Comparison of ENCODE assay signal across 30 mouse cellular contexts in the genomic region with DNA sequence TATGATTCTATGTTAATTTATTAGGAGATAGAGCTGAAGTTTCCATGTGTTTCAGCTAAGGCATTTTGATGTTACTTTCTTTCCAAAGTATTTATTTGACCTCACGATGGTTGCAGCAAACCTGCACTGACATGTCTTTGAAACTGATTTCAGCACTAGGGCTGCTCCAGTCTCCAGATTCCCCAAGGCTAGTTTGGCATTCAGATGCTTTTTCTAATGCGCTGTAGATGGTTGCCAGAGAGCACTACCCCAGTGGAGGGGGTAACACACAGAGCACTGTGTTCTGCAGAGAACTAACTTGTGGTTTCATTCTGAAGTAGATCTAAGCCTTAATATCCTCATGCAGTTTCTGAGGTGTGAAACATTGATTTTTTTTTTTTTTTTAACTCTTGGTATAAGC.
DNase-seq lines count a peak whose midpoint lies in the region; ATAC-seq and TF ChIP-seq lines count a peak whose summit lies in the region.
"Had no signal": no experiment of that assay in that cellular context is flagged by ENCODE, and none has a peak within 500 bp of the region (broad histone marks: within the 10 kb centered on the region; RNA-seq: fewer than 3 reads in every experiment).

No protein-coding gene starts in this region.

- H3K4me3 ChIP-seq in kidney, adult 2 months (ENCODE audit: insufficient read depth, low read depth, low read length): no peak overlapping the region
- H3K4me3 ChIP-seq in neural tube, embryonic 13.5 days: no peak overlapping the region
- no peak overlapping the region for H3K4me3 ChIP-seq in neural tube, embryonic 15.5 days (replicated peaks)
- no peak overlapping the region for H3K4me3 ChIP-seq in liver, embryonic 11.5 days (ENCODE audit: low read depth, low read length)
- H3K4me3 ChIP-seq: embryonic facial prominence, embryonic 15.5 days; forebrain, embryonic 13.5 days; heart, embryonic 12.5 days; heart, embryonic 15.5 days; hindbrain, embryonic 10.5 days; hindbrain, embryonic 15.5 days had no signal

- DNase-seq in cerebellum, postnatal 14 days: peak; percentile 33 to 64
- DNase-seq in cerebellum, adult 11-12 months: no peak
- peak; percentile 29 for DNase-seq in kidney, adult 2 months
- DNase-seq in kidney, postnatal 36 days: no peak
- DNase-seq in neural tube, embryonic 10.5 days (ENCODE audit: extremely low spot score, low spot score): no peak
- no peak for DNase-seq in liver, embryonic 11.5 days (ENCODE audit: low spot score)
- DNase-seq: adrenal gland, postnatal 10 days; adrenal gland, postnatal 36 days; B cell, adult 2 months; cerebellum, adult 9-10 months; cerebellum, postnatal 36 days; embryo, embryonic 11 days; gastrocnemius, postnatal 10 days; gastrocnemius, postnatal 36 days; heart, adult 11 months; heart, postnatal 10 days; heart, postnatal 36 days had no signal

- 62% methylated on average over 2 of the region's 2 CpGs for WGBS in kidney, adult 2 months
- WGBS in neural tube, embryonic 13.5 days: 77% methylated on average over 2 of the region's 2 CpGs
- WGBS in neural tube, embryonic 15.5 days: 66% methylated on average over 2 of the region's 2 CpGs
- WGBS in liver, embryonic 11.5 days: 92% methylated on average over 2 of the region's 2 CpGs

- no peak for ATAC-seq in neural tube, embryonic 13.5 days (ENCODE audit: low read depth)
- ATAC-seq in neural tube, embryonic 15.5 days (ENCODE audit: low FRiP score): no peak
- no peak for ATAC-seq in liver, embryonic 11.5 days (replicated peaks; ENCODE audit: low FRiP score)
- ATAC-seq: forebrain, embryonic 13.5 days; forebrain, embryonic 16.5 days; intestine, postnatal 0 days; Patski had no signal

- H3K4me1 ChIP-seq in kidney, adult 2 months (ENCODE audit: control insufficient read depth, insufficient read depth, low read length): peaks cover 27% of the 10 kb centered on the region
- peaks cover 61% of the 10 kb centered on the region for H3K4me1 ChIP-seq in neural tube, embryonic 13.5 days (replicated peaks)
- H3K4me1 ChIP-seq in neural tube, embryonic 15.5 days: peaks cover 43% of the 10 kb centered on the region
- H3K4me1 ChIP-seq in liver, embryonic 11.5 days (replicated peaks; ENCODE audit: control insufficient read depth, insufficient read depth, low read length): peaks cover 24% of the 10 kb centered on the region

- TF ChIP-seq CTCF in kidney, adult 2 months (conservative IDR thresholded peaks at IDR 0.05; ENCODE audit: insufficient read depth, insufficient read length, low read depth, low read length): no peak

- H3K9me3 ChIP-seq in neural tube, embryonic 13.5 days: no peaks in the 10 kb centered on the region
- H3K9me3 ChIP-seq in neural tube, embryonic 15.5 days (replicated peaks): no peaks in the 10 kb centered on the region
- no peaks in the 10 kb centered on the region for H3K9me3 ChIP-seq in liver, embryonic 11.5 days (ENCODE audit: control insufficient read depth, low read length)
- H3K9me3 ChIP-seq: embryonic facial prominence, embryonic 15.5 days; forebrain, embryonic 13.5 days; G1E; heart, embryonic 12.5 days; heart, embryonic 15.5 days; hindbrain, embryonic 10.5 days; hindbrain, embryonic 15.5 days had no signal

- TF ChIP-seq POLR2A in kidney, adult 2 months (IDR thresholded peaks at IDR 0.05; ENCODE audit: low read depth, low read length): no peak

- H3K27me3 ChIP-seq in kidney, adult 2 months (replicated peaks; ENCODE audit: control insufficient read depth, insufficient read depth, low read length): no peaks in the 10 kb centered on the region
- H3K27me3 ChIP-seq in neural tube, embryonic 13.5 days: no peaks in the 10 kb centered on the region
- no peaks in the 10 kb centered on the region for H3K27me3 ChIP-seq in neural tube, embryonic 15.5 days (replicated peaks)
- no peaks in the 10 kb centered on the region for H3K27me3 ChIP-seq in liver, embryonic 11.5 days (replicated peaks; ENCODE audit: control insufficient read depth, insufficient read depth, low read length)
- H3K27me3 ChIP-seq: CH12.LX; embryonic facial prominence, embryonic 15.5 days; forebrain, embryonic 13.5 days; heart, embryonic 12.5 days; heart, embryonic 15.5 days; hindbrain, embryonic 15.5 days; Patski had no signal

- H3K27ac ChIP-seq in kidney, adult 2 months (ENCODE audit: insufficient read depth, low read depth, low read length): no peak overlapping the region
- H3K27ac ChIP-seq in neural tube, embryonic 13.5 days (replicated peaks): 0 out of 2 replicates have a peak overlapping the region, but pooled peaks have one; percentile 56
- 0 out of 2 replicates have a peak overlapping the region, but pooled peaks have one; percentile 28 for H3K27ac ChIP-seq in neural tube, embryonic 15.5 days (replicated peaks)
- no peak overlapping the region for H3K27ac ChIP-seq in liver, embryonic 11.5 days (ENCODE audit: low read depth, low read length)
- H3K27ac ChIP-seq: embryonic facial prominence, embryonic 15.5 days; forebrain, embryonic 13.5 days; heart, embryonic 15.5 days; hindbrain, embryonic 10.5 days; hindbrain, embryonic 15.5 days had no signal

- no peak overlapping the region for H3K4me2 ChIP-seq in neural tube, embryonic 13.5 days
- no peak overlapping the region for H3K4me2 ChIP-seq in neural tube, embryonic 15.5 days
- no peak overlapping the region for H3K4me2 ChIP-seq in liver, embryonic 11.5 days
- H3K4me2 ChIP-seq: embryonic facial prominence, embryonic 15.5 days; forebrain, embryonic 13.5 days; heart, embryonic 12.5 days; heart, embryonic 15.5 days; hindbrain, embryonic 15.5 days had no signal

- no peak overlapping the region for H3K9ac ChIP-seq in neural tube, embryonic 13.5 days
- no peak overlapping the region for H3K9ac ChIP-seq in neural tube, embryonic 15.5 days (replicated peaks)
- H3K9ac ChIP-seq in liver, embryonic 11.5 days (ENCODE audit: low read depth, low read length): no peak overlapping the region
- H3K9ac ChIP-seq: embryonic facial prominence, embryonic 15.5 days; forebrain, embryonic 13.5 days; heart, embryonic 12.5 days; heart, embryonic 15.5 days; hindbrain, embryonic 15.5 days had no signal

- H3K36me3 ChIP-seq in kidney, adult 2 months (ENCODE audit: control insufficient read depth, insufficient read depth, low read length): no peaks in the 10 kb centered on the region
- peaks cover 4% of the 10 kb centered on the region; the same call in 1 of the 2 replicates for H3K36me3 ChIP-seq in neural tube, embryonic 13.5 days
- H3K36me3 ChIP-seq in neural tube, embryonic 15.5 days: no peaks in the 10 kb centered on the region
- H3K36me3 ChIP-seq in liver, embryonic 11.5 days (ENCODE audit: control insufficient read depth, insufficient read depth, low read length): no peaks in the 10 kb centered on the region
- H3K36me3 ChIP-seq: embryonic facial prominence, embryonic 15.5 days; heart, embryonic 12.5 days; heart, embryonic 15.5 days; hindbrain, embryonic 15.5 days had no signal

Comparison
In these comparisons a context has a peak if more than half of its experiments do, and no peak if none do; other contexts are left out.
1. DNase-seq: peak in cerebellum, postnatal 14 days (2 of 2) and kidney, adult 2 months (single experiment); none in cerebellum, adult 11-12 months (single experiment), kidney, postnatal 36 days (0 of 2), neural tube, embryonic 10.5 days (single experiment) and liver, embryonic 11.5 days (single experiment).
2. H3K27ac ChIP-seq: peak in neural tube, embryonic 13.5 days (single experiment) and neural tube, embryonic 15.5 days (single experiment); none in kidney, adult 2 months (single experiment) and liver, embryonic 11.5 days (single experiment).